Mouse (Mus musculus) limb, embryonic 14.5 days (tissue): Measurements from ENCODE around the gene Hist2h2bb. TPM values are rescaled to one million over a fixed set of nuclear protein-coding genes. Genes with fewer than 3 reads are reported as not detected.
A peak's percentile ranks its signal among the peaks of the same experiment; 100 is the strongest.

Source experiments
- ATAC-seq: fragments of 200-750 bp; cut with Nextera tagmentation; 2 replicates; pipeline ENCODE4 v1.8.0; 2017; ENCODE audit warnings: low read depth, moderate number of reproducible peaks, moderate TSS enrichment; ENCODE audit not compliant: low FRiP score
- DNase-seq: peaks from one replicate; pipeline ENCODE4 v3.0.0-alpha.2; 2015; ENCODE audit warnings: low spot score
- H3K27ac ChIP-seq: fragments of 300-500 bp; sonication (generic); replicated peaks from 2 replicates; pipeline ENCODE4 v1.5.1; 2014; ENCODE audit warnings: low read depth, mild to moderate bottlenecking, low read length, moderate library complexity, mixed read lengths
- H3K27me3 ChIP-seq: fragments of 300-500 bp; sonication (generic); 2 replicates; pipeline ENCODE4 v1.6.1; 2014; ENCODE audit warnings: low read length, mixed read lengths; ENCODE audit not compliant: control insufficient read depth, insufficient read depth
- H3K36me3 ChIP-seq: fragments of 300-500 bp; sonication (generic); 2 replicates; pipeline ENCODE4 v1.6.1; 2014; ENCODE audit warnings: mild to moderate bottlenecking, low read length, moderate library complexity, mixed read lengths; ENCODE audit not compliant: control insufficient read depth, insufficient read depth
- H3K4me1 ChIP-seq: fragments of 300-500 bp; sonication (generic); 2 replicates; pipeline ENCODE4 v1.6.1; 2014; ENCODE audit warnings: antibody characterized with exemption, low read length, mixed read lengths; ENCODE audit not compliant: control insufficient read depth, insufficient read depth
- H3K4me2 ChIP-seq: fragments of 300-500 bp; sonication (generic); replicated peaks from 2 replicates; pipeline ENCODE4 v1.6.1; 2014; ENCODE audit warnings: low read depth, mild to moderate bottlenecking, low read length, moderate library complexity; ENCODE audit not compliant: severe bottlenecking
- H3K4me3 ChIP-seq: fragments of 300-500 bp; sonication (generic); replicated peaks from 2 replicates; pipeline ENCODE4 v1.5.1; 2014; ENCODE audit warnings: low read length
- H3K9ac ChIP-seq: fragments of 300-500 bp; sonication (generic); 2 replicates; pipeline ENCODE4 v1.6.1; 2014; ENCODE audit warnings: mild to moderate bottlenecking, low read depth, low read length, moderate library complexity; ENCODE audit not compliant: severe bottlenecking
- H3K9me3 ChIP-seq: fragments of 300-500 bp; sonication (generic); 2 replicates; pipeline ENCODE4 v1.6.1; 2016; ENCODE audit warnings: low read length; ENCODE audit not compliant: control insufficient read depth
- POLR2A ChIP-seq: fragments of 200-500 bp; IDR thresholded peaks from 2 replicates; pipeline ENCODE4 v1.8.0; 2012; ENCODE audit warnings: inconsistent platforms, mild to moderate bottlenecking, moderate library complexity, borderline replicate concordance; ENCODE audit not compliant: insufficient read depth, insufficient read length; ENCODE audit errors: extremely low read depth
- WGBS: fragments of 180-500 bp; shearing (Covaris S2); extraction: QIAGEN DNeasy Blood & Tissue Kit; methylation state at CpG from one replicate; pipeline ENCODE4 v1.1.7; 2014; 5-methylcytosine and 5-hydroxymethylcytosine counted together
- polyA plus RNA-seq, 2 experiments: library from polyadenylated mRNA; depleted of rRNA in 1 of 2; stranded (reverse) in 1 of 2; unstranded in 1 of 2; fragments of >200 nt; fragmentation: Nextera tagmentation in 1 of 2; extraction: Ambion mirVana in 1 of 2; gene quantifications; 2 replicates each; pipeline versions ENCODE4 v1.2.1 to v1.2.3; 2012 to 2014

Gene Hist2h2bb
- polyA plus RNA-seq, 2 experiments = 14.3 to 16.1 TPM

- no peaks in the 10 kb centered on the region for H3K4me1 ChIP-seq
- no peaks in the 10 kb centered on the region for H3K36me3 ChIP-seq
- no peak overlapping the region for H3K27ac ChIP-seq
- no peak overlapping the region for H3K4me3 ChIP-seq
- no peak overlapping the region for H3K9ac ChIP-seq
- DNase-seq = no peak
- TF ChIP-seq POLR2A = no peak
- ATAC-seq = no peak
- no peaks in the 10 kb centered on the region for H3K9me3 ChIP-seq
- no peak overlapping the region for H3K4me2 ChIP-seq
- H3K27me3 ChIP-seq = no peaks in the 10 kb centered on the region
- 78% methylated on average over 4 of the region's 4 CpGs for WGBS
Measured at GRCm38 (mm10) chr3:96230910-96231757, 38.4 kb upstream of the Hist2h2bb start.

- Histone ChIP-seq H3K4me3 (no peak overlapping the region), H3K4me1 (no peaks in the 10 kb centered on the region), H3K27me3 (no peaks in the 10 kb centered on the region), H3K9ac (no peak overlapping the region), H3K9me3 (no peaks in the 10 kb centered on the region), H3K36me3 (no peaks in the 10 kb centered on the region), H3K27ac (no peak overlapping the region), H3K4me2 (no peak overlapping the region)
- ATAC-seq = no peak
- WGBS = 60% methylated on average over 2 of the region's 2 CpGs
- no peak for TF ChIP-seq POLR2A
- DNase-seq = no peak
Measured at GRCm38 (mm10) chr3:96231758-96232120, 37.8 kb upstream of the Hist2h2bb start.

DNA sequence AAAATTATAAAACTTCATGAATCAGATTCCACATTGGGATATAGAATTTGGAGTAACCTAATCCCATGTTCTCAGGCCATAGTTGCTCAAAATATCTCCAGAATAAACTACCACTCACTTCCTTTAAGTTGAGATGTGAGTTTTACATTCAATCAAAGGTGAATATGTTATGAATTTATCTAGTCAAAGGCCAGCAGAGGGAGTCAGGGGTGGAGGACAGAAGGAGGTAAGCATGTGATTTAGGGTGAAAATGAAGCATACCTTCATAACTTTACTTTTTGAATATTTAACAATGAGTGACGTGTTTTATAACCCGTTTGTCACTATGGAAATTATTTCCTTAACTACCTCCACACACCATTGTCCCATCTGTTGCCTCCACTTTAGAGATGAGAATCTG lies 34.6 kb upstream of the Hist2h2bb start:
- no peak for ATAC-seq
- Histone ChIP-seq H3K36me3 (no peaks in the 10 kb centered on the region), H3K4me2 (no peak overlapping the region), H3K4me3 (no peak overlapping the region), H3K4me1 (peaks cover 2% of the 10 kb centered on the region; the same call in 1 of the 2 replicates), H3K9ac (no peak overlapping the region), H3K27me3 (no peaks in the 10 kb centered on the region), H3K27ac (no peak overlapping the region), H3K9me3 (no peaks in the 10 kb centered on the region)
- DNase-seq = no peak
- TF ChIP-seq POLR2A = no peak
- 84% methylated on average over 2 of the region's 2 CpGs for WGBS

GRCm38 (mm10) chr3:96235836-96236235 lies 33.7 kb upstream of the Hist2h2bb start:
- ATAC-seq = no peak
- Histone ChIP-seq H3K4me1 (peaks cover 4% of the 10 kb centered on the region; the same call in 1 of the 2 replicates), H3K27me3 (no peaks in the 10 kb centered on the region), H3K36me3 (no peaks in the 10 kb centered on the region), H3K4me2 (no peak overlapping the region), H3K9me3 (no peaks in the 10 kb centered on the region), H3K9ac (no peak overlapping the region), H3K4me3 (no peak overlapping the region), H3K27ac (no peak overlapping the region)
- no peak for TF ChIP-seq POLR2A
- 69% methylated on average over 3 of the region's 3 CpGs for WGBS
- no peak for DNase-seq

- H3K27ac ChIP-seq = no peak overlapping the region
Measured at GRCm38 (mm10) chr3:96236834-96237334, 32.7 kb upstream of the Hist2h2bb start.

More at GRCm38 (mm10) chr3:96236834-96237334, 32.7 kb upstream of the Hist2h2bb start:
- ATAC-seq = no peak
- H3K4me3 ChIP-seq = peak overlapping the region; percentile 41; the same call in 1 of the 2 replicates
- DNase-seq = no peak
- whole genome bisulfite sequencing = 76% methylated on average over 4 of the region's 4 CpGs
- H3K36me3 ChIP-seq = no peaks in the 10 kb centered on the region
- H3K9me3 ChIP-seq = no peaks in the 10 kb centered on the region
- H3K4me2 ChIP-seq = peak overlapping the region; percentile 52
- no peak for TF ChIP-seq POLR2A
- H3K4me1 ChIP-seq = peaks cover 7% of the 10 kb centered on the region; the same call in 1 of the 2 replicates
- no peaks in the 10 kb centered on the region for H3K27me3 ChIP-seq
- no peak overlapping the region for H3K9ac ChIP-seq
